Mouse (Mus musculus) C2C12 (cell line): ENCODE results near the gene Zfp235. TPM values are rescaled to one million over a fixed set of nuclear protein-coding genes. Genes with fewer than 3 reads are reported as not detected.
A peak's percentile ranks its signal among the peaks of the same experiment; 100 is the strongest.

Source experiments
- H3K27me3 ChIP-seq: one replicate; pipeline ENCODE4 v1.6.1; 2011; ENCODE audit not compliant: control insufficient read depth, insufficient read depth, insufficient read length
- H3K36me3 ChIP-seq: one replicate; pipeline ENCODE4 v1.6.1; 2011; ENCODE audit not compliant: control insufficient read depth, insufficient read depth
- H3K4me3 ChIP-seq: one replicate; pipeline ENCODE4 v1.5.1; 2011; ENCODE audit warnings: mild to moderate bottlenecking, control low read depth; ENCODE audit not compliant: poor library complexity, insufficient read depth, severe bottlenecking
- H3K79me2 ChIP-seq: one replicate; pipeline ENCODE4 v1.6.1; 2011; ENCODE audit not compliant: control insufficient read depth, insufficient read depth
- H3K79me3 ChIP-seq: one replicate; pipeline ENCODE4 v1.6.1; 2011; ENCODE audit warnings: low read depth, control low read depth
- H3ac ChIP-seq: one replicate; pipeline ENCODE3; 2011; ENCODE audit warnings: low read depth; ENCODE audit not compliant: control insufficient read depth, insufficient read length
- CEBPB ChIP-seq: IDR thresholded peaks from one replicate; pipeline ENCODE4 v1.6.1; 2011; ENCODE audit warnings: low read depth, mild to moderate bottlenecking, control low read depth, moderate library complexity
- CTCF ChIP-seq: IDR thresholded peaks from one replicate; pipeline ENCODE4 v1.5.1; 2011; ENCODE audit not compliant: control insufficient read depth, insufficient read depth, insufficient read length
- FOSL1 ChIP-seq: IDR thresholded peaks from one replicate; pipeline ENCODE4 v1.8.0; 2011; ENCODE audit warnings: mild to moderate bottlenecking, low read length; ENCODE audit not compliant: poor library complexity, insufficient read depth, severe bottlenecking
- MAX ChIP-seq: IDR thresholded peaks from one replicate; pipeline ENCODE4 v1.6.1; 2011; ENCODE audit warnings: mild to moderate bottlenecking, control low read depth
- MYOD1 ChIP-seq: IDR thresholded peaks from one replicate; pipeline ENCODE4 v1.6.1; 2011; ENCODE audit warnings: low read depth; ENCODE audit not compliant: control insufficient read depth, insufficient read length
- MYOG ChIP-seq: IDR thresholded peaks from one replicate; pipeline ENCODE4 v1.6.1; 2011; ENCODE audit not compliant: control insufficient read depth, insufficient read length; ENCODE audit errors: extremely low read depth
- USF1 ChIP-seq: IDR thresholded peaks from one replicate; pipeline ENCODE4 v1.6.1; 2011; ENCODE audit warnings: low read depth, mild to moderate bottlenecking, control low read depth, moderate library complexity
- long read RNA-seq, 2 experiments: library from polyadenylated mRNA; unstranded; transcript quantifications; one replicate each; pipeline ENCODE4 v2.0.0; 2019 to 2020
- polyA plus RNA-seq: library from polyadenylated mRNA; unstranded; fragments of >200 nt; fragmentation: generic; extraction: Trizol; gene quantifications from one replicate; pipeline ENCODE4 v1.2.1, GENCODE M21; 2012; ENCODE audit warnings: missing spikeins

Zfp235 gene
- polyA plus RNA-seq: 1.5 TPM
- long read RNA-seq, experiment 1, partial matches to known transcripts: 1 of 5 reads
- long read RNA-seq, experiment 1, other reads (novel, unspliced or antisense): 1 of 5 reads
- long read RNA-seq, experiment 2, transcript Zfp235-201 (4 exons, 3,373 nt): major isoform, 7 of 11 reads
- long read RNA-seq, experiment 2, partial matches to known transcripts: 0 of 11 reads
- long read RNA-seq, experiment 2, other reads (novel, unspliced or antisense): 3 of 11 reads

- peak within 1 kb of the TSS; percentile 31 for H3K4me3 ChIP-seq
- H3K36me3 ChIP-seq: no peaks in the 10 kb centered on the region
- H3ac ChIP-seq: peak within 1 kb of the TSS; percentile 74
- TF ChIP-seq MAX: no peak
- no peak for TF ChIP-seq MYOD1
- no peak for TF ChIP-seq CEBPB
- no peak for TF ChIP-seq CTCF
- no peak for TF ChIP-seq MYOG
- no peak for TF ChIP-seq FOSL1
- TF ChIP-seq USF1: no peak
- H3K27me3 ChIP-seq: no peaks in the 10 kb centered on the region
- H3K79me2 ChIP-seq: no peaks in the 10 kb centered on the region
- H3K79me3 ChIP-seq: no peaks in the 10 kb centered on the region
Observed at GRCm38 (mm10) chr7:24133996-24134828, at the start of gene Zfp235. Zfp235 (plus strand) TSS chr7:24134169.

DNA sequence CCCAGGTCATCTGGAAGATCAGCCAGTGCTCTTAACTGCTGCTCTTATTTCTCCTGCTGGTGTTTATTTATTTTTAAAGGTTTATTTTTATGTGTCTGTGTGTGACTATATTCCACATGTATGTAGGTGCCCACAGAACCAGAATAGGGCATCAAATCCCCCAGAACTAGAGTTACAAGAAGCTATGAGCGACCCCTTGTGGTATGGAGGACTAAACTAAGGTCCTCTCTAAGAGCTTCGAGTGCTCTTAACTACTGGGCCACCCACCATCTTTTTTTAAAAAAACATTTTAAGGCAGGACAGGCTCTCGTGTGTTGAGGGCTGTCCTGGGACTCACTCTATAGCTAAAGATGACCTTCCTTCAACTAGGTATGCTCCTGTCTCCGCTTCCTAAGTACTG lies 47.1 kb upstream of the Zfp235 start:
- TF ChIP-seq CEBPB (no peak), USF1 (no peak)
- peaks cover 7% of the 10 kb centered on the region for H3K36me3 ChIP-seq
- H3K27me3 ChIP-seq: no peaks in the 10 kb centered on the region
- H3K79me2 ChIP-seq: peaks cover 59% of the 10 kb centered on the region
- peaks cover 42% of the 10 kb centered on the region for H3K79me3 ChIP-seq
- no peak overlapping the region for H3ac ChIP-seq
- no peak overlapping the region for H3K4me3 ChIP-seq

- TF ChIP-seq CEBPB (no peak), MYOD1 (no peak), FOSL1 (no peak), USF1 (no peak), CTCF (no peak), MYOG (no peak), MAX (no peak)
- H3K36me3 ChIP-seq: peaks cover 7% of the 10 kb centered on the region
- no peaks in the 10 kb centered on the region for H3K27me3 ChIP-seq
- peaks cover 58% of the 10 kb centered on the region for H3K79me2 ChIP-seq
- no peak overlapping the region for H3ac ChIP-seq
- no peak overlapping the region for H3K4me3 ChIP-seq
- peaks cover 40% of the 10 kb centered on the region for H3K79me3 ChIP-seq
Observed at GRCm38 (mm10) chr7:24087485-24088125, 46.4 kb upstream of the Zfp235 start.

DNA sequence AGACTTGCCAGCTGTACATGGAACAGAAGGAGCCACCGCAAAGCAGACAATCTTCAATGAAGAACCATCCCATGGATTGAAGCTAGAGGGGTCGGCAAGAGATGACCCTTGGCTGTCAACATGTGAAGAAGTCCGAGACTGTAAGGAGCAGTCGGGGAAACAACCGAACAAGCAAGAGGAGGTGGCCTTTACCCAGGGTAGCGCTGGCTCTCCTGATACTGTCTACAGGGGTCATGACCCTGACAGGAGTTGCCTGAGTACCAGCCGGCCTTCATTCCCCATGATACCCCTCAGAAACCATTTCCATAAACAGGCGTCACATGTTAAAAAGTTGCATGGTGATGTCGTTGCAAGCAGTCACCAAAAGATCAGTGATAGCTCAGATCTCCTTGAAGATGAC lies 29.6 kb upstream of the Zfp235 start:
- H3K4me3 ChIP-seq: no peak overlapping the region
- no peaks in the 10 kb centered on the region for H3K79me3 ChIP-seq
- no peaks in the 10 kb centered on the region for H3K27me3 ChIP-seq
- H3K79me2 ChIP-seq: no peaks in the 10 kb centered on the region
- H3ac ChIP-seq: no peak overlapping the region
- H3K36me3 ChIP-seq: peaks cover 59% of the 10 kb centered on the region
- no peak for TF ChIP-seq MYOD1
- TF ChIP-seq CEBPB: no peak
- TF ChIP-seq FOSL1: no peak

DNA sequence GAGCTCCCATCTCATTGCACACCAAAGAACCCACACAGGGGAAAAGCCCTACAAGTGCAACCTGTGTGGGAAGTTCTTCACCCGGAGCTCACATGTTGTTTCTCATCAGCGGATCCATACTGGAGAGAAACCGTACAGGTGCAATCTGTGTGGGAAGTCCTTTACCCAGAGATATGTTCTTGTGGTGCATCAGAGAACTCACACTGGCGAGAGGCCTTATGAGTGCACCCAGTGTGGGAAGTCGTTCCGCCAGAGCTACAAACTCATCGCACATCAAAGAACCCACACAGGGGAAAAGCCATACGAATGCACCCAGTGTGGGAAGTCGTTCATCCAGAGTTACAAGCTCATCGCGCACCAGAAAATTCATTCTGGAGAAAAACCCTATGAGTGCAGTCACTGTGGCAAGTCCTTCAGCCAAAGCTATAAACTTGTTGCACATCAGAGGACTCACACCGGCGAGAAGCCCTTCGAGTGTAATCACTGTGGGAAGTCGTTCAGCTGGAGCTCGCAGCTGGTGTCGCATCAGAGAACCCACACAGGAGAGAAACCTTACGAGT lies 28.7 kb upstream of the Zfp235 start:
- Histone ChIP-seq H3ac (no peak overlapping the region), H3K4me3 (no peak overlapping the region), H3K27me3 (no peaks in the 10 kb centered on the region), H3K79me3 (no peaks in the 10 kb centered on the region), H3K79me2 (no peaks in the 10 kb centered on the region), H3K36me3 (peaks cover 59% of the 10 kb centered on the region)
- TF ChIP-seq MYOD1: no peak
- no peak for TF ChIP-seq FOSL1
- TF ChIP-seq MAX: no peak
- TF ChIP-seq USF1: no peak
- no peak for TF ChIP-seq MYOG
- TF ChIP-seq CEBPB: no peak
- no peak for TF ChIP-seq CTCF
